Mouse (Mus musculus) brain, embryonic 14.5 days (tissue): ENCODE measurements at regions not wholly inside any gene's neighbourhood (a gene's known extent, or its start where the extent isn't known, plus 50 kb on each side); places are given as distances from the start of the nearest gene placed in this dataset.
A peak's percentile ranks its signal among the peaks of the same experiment; 100 is the strongest.

Experiments used
- CTCF ChIP-seq: fragments of 200-500 bp; IDR thresholded peaks from 2 replicates; pipeline ENCODE4 v1.5.1; 2012; ENCODE audit warnings: inconsistent platforms, mild to moderate bottlenecking, moderate library complexity, borderline replicate concordance; ENCODE audit not compliant: insufficient read depth, insufficient read length; ENCODE audit errors: extremely low read depth
- POLR2A ChIP-seq: fragments of 200-500 bp; IDR thresholded peaks from 2 replicates; pipeline ENCODE4 v1.6.1; 2012; ENCODE audit warnings: mild to moderate bottlenecking, inconsistent platforms, borderline replicate concordance; ENCODE audit not compliant: poor library complexity, insufficient read depth, insufficient read length, severe bottlenecking; ENCODE audit errors: extremely low read depth

- TF ChIP-seq POLR2A (no peak), CTCF (peak; percentile 38; the same call in 1 of the 2 replicates)
Observed at GRCm38 (mm10) chr6:37642066-37642465, 112.1 kb downstream of the Akr1d1 start.
